Mouse (Mus musculus): ENCODE results near the gene Gm38393. TPM values are rescaled to one million over a fixed set of nuclear protein-coding genes. Genes with fewer than 3 reads are reported as not detected.

Gm38393 gene
- total RNA-seq (2014; fragmentation: Nextera tagmentation) (26.7 and 35.4 TPM in 2 replicates), total RNA-seq (2017) (36.2 and 36.7 TPM in 2 replicates), polyA plus RNA-seq (2012) (57.1 and 59.8 TPM in 2 replicates)

GRCm38 (mm10) chr7:60004606-60005330 is at the start of gene Gm38393, which contains the start of gene Snurf:
Gene Gm38393, minus strand, starts transcription at chr7:60005064.
Gene Snurf, minus strand, starts transcription at chr7:60005049.
- peaks cover 9% of the 10 kb centered on the region for H3K4me1 ChIP-seq (ENCODE audit: insufficient read depth, low read depth, low read length)
- DNase-seq (ENCODE audit: low spot score) (peak; percentile 2), ATAC-seq (ENCODE audit: extremely low read depth, insufficient number of reproducible peaks, low FRiP score, poor library complexity, severe bottlenecking) (peak; percentile 48; the same call in 1 of the 2 replicates)
- H3K4me3 ChIP-seq (ENCODE audit: low read depth, low read length), result peak within 1 kb of the TSS; percentile 76
- H3K9me3 ChIP-seq (replicated peaks), result peaks cover 8% of the 10 kb centered on the region
- TF ChIP-seq POLR2AphosphoS5 (IDR thresholded peaks at IDR 0.05; ENCODE audit: insufficient replicate concordance, low read depth, low read length), result no peak
- no peak for TF ChIP-seq TAL1 (conservative IDR thresholded peaks at IDR 0.05; ENCODE audit: low read depth, low read length)
- H3K36me3 ChIP-seq (replicated peaks), result no peaks in the 10 kb centered on the region
- H3K27me3 ChIP-seq (ENCODE audit: insufficient read depth, low read length), result no peaks in the 10 kb centered on the region

DNA sequence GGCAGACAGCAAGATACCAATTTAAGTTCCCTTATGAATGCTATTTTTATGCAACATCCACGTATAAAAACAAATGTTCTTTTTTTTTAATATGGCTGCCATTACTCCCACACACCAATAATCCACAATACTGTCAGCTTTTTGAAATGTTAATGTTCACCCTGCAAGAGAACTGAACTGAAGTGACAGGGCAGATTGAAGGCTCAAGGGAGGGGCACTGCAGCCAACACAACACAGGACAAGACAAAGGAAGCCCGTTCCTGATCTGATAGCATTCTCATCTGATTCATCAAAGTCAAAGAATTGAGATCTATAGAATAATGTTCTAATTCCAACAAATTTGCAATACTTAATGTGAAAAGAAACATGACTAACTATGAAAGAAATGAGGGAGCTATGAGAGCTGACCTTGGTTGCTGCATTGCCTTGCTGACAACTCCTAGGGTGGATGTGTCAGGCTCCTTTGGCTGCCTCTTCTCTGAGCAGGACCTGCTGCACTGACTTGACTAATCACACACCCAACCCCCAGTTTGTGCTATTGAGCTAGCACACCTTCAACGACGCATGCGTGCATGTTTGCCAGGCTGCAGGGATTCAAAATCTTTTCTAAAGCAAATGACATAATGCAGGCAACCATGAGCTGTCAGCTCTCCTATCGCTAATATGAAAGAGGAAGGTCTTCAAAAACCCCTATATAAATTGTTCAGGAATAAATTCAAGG is 42.8 kb upstream of the Gm38393 start:
- Histone ChIP-seq H3K4me1 (ENCODE audit: insufficient read depth, low read depth, low read length) (no peaks in the 10 kb centered on the region), H3K4me3 (ENCODE audit: low read depth, low read length) (no peak overlapping the region), H3K36me3 (replicated peaks) (no peaks in the 10 kb centered on the region), H3K27me3 (ENCODE audit: insufficient read depth, low read length) (no peaks in the 10 kb centered on the region), H3K9me3 (replicated peaks) (no peaks in the 10 kb centered on the region)
- DNase-seq (ENCODE audit: low spot score) (no peak), ATAC-seq (ENCODE audit: extremely low read depth, insufficient number of reproducible peaks, low FRiP score, poor library complexity, severe bottlenecking) (no peak)
- TF ChIP-seq GATA1 (IDR thresholded peaks at IDR 0.05; ENCODE audit: borderline replicate concordance, low read length), result no peak
- no peak for TF ChIP-seq POLR2AphosphoS5 (IDR thresholded peaks at IDR 0.05; ENCODE audit: insufficient replicate concordance, low read depth, low read length)
- no peak for TF ChIP-seq TAL1 (conservative IDR thresholded peaks at IDR 0.05; ENCODE audit: low read depth, low read length)
- no peak for TF ChIP-seq GATA2 (IDR thresholded peaks at IDR 0.05; ENCODE audit: borderline replicate concordance, low read depth, low read length)
- no peak for TF ChIP-seq CTCF (IDR thresholded peaks at IDR 0.05; ENCODE audit: low read depth, low read length)

GRCm38 (mm10) chr7:60013186-60013585 is 8.3 kb upstream of the Gm38393 start:
- H3K36me3 ChIP-seq (replicated peaks), result no peaks in the 10 kb centered on the region
- DNase-seq (ENCODE audit: low spot score) (no peak), ATAC-seq (ENCODE audit: extremely low read depth, insufficient number of reproducible peaks, low FRiP score, poor library complexity, severe bottlenecking) (no peak)
- no peaks in the 10 kb centered on the region for H3K4me1 ChIP-seq (ENCODE audit: insufficient read depth, low read depth, low read length)
- TF ChIP-seq GATA1 (IDR thresholded peaks at IDR 0.05; ENCODE audit: borderline replicate concordance, low read length), result no peak
- no peak for TF ChIP-seq GATA2 (IDR thresholded peaks at IDR 0.05; ENCODE audit: borderline replicate concordance, low read depth, low read length)
- TF ChIP-seq TAL1 (conservative IDR thresholded peaks at IDR 0.05; ENCODE audit: low read depth, low read length), result no peak
- TF ChIP-seq POLR2AphosphoS5 (IDR thresholded peaks at IDR 0.05; ENCODE audit: insufficient replicate concordance, low read depth, low read length), result no peak
- TF ChIP-seq CTCF (IDR thresholded peaks at IDR 0.05; ENCODE audit: low read depth, low read length), result no peak
- H3K9me3 ChIP-seq (replicated peaks), result no peaks in the 10 kb centered on the region
- H3K27me3 ChIP-seq (ENCODE audit: insufficient read depth, low read length), result no peaks in the 10 kb centered on the region
- H3K4me3 ChIP-seq (ENCODE audit: low read depth, low read length), result no peak overlapping the region

DNA sequence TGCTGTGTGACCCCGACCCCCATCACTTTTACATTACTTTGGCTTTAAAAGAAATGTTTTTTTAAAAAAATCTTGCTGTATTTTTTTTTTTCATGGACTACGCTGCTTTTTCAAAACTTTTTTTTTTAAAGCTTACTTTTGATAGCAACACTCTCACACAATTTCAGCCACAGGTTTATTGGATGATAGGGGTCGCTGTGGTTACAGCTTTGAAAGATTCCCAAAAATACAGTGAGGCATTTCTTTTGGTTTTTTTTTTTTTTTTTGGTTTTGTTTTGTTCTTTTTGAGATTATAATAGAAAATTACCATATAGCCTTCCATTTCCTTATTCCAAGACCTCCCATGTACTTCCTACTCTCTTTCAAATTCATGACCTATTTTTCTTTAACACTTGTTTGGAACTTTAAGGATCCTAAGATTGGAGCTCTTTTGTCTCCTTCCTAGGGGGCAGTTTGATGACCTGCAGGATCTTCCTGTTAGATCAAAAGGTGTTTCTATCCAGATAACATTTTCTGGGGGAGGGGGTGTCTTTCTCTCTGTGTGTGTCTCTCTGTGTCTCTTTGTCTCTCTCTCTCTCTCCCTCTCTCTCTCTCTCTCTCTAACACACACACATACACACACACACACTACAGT is 3.0 kb upstream of the Gm38393 start:
- Histone ChIP-seq H3K4me1 (ENCODE audit: insufficient read depth, low read depth, low read length) (peaks cover 7% of the 10 kb centered on the region), H3K4me3 (ENCODE audit: low read depth, low read length) (no peak overlapping the region), H3K9me3 (replicated peaks) (peaks cover 8% of the 10 kb centered on the region), H3K27me3 (ENCODE audit: insufficient read depth, low read length) (no peaks in the 10 kb centered on the region), H3K36me3 (replicated peaks) (no peaks in the 10 kb centered on the region)
- no peak for ATAC-seq (ENCODE audit: extremely low read depth, insufficient number of reproducible peaks, low FRiP score, poor library complexity, severe bottlenecking)
- DNase-seq (ENCODE audit: low spot score), result no peak
- TF ChIP-seq CTCF (IDR thresholded peaks at IDR 0.05; ENCODE audit: low read depth, low read length) (no peak), GATA1 (IDR thresholded peaks at IDR 0.05; ENCODE audit: borderline replicate concordance, low read length) (no peak), POLR2AphosphoS5 (IDR thresholded peaks at IDR 0.05; ENCODE audit: insufficient replicate concordance, low read depth, low read length) (no peak), TAL1 (conservative IDR thresholded peaks at IDR 0.05; ENCODE audit: low read depth, low read length) (no peak), GATA2 (IDR thresholded peaks at IDR 0.05; ENCODE audit: borderline replicate concordance, low read depth, low read length) (no peak)

DNA sequence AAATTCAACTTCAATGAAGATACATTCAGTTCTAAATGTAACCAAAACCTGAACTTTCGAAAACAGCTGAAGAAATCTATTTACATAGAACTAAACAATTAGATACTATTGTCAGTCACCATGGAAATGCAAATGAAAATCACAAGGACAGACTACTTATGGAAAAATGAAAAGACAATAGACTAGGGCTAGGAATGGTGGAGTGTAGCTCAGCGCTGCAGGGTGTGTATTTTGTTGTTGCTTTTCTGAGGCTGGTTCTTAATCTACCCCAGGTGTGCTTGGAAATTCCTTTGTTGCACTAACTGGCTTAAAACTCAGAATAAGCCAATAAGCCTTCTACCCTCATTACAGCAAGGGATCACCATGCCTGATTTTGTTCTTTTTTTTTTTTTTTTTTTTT is 1.4 kb upstream of the Gm38393 start:
- DNase-seq (ENCODE audit: low spot score) (no peak), ATAC-seq (ENCODE audit: extremely low read depth, insufficient number of reproducible peaks, low FRiP score, poor library complexity, severe bottlenecking) (no peak)
- Histone ChIP-seq H3K4me3 (ENCODE audit: low read depth, low read length) (no peak overlapping the region), H3K4me1 (ENCODE audit: insufficient read depth, low read depth, low read length) (peaks cover 9% of the 10 kb centered on the region), H3K27me3 (ENCODE audit: insufficient read depth, low read length) (no peaks in the 10 kb centered on the region), H3K9me3 (replicated peaks) (peaks cover 8% of the 10 kb centered on the region), H3K36me3 (replicated peaks) (no peaks in the 10 kb centered on the region)
- no peak for TF ChIP-seq GATA1 (IDR thresholded peaks at IDR 0.05; ENCODE audit: borderline replicate concordance, low read length)
- no peak for TF ChIP-seq TAL1 (conservative IDR thresholded peaks at IDR 0.05; ENCODE audit: low read depth, low read length)
- TF ChIP-seq GATA2 (IDR thresholded peaks at IDR 0.05; ENCODE audit: borderline replicate concordance, low read depth, low read length), result no peak
- no peak for TF ChIP-seq POLR2AphosphoS5 (IDR thresholded peaks at IDR 0.05; ENCODE audit: insufficient replicate concordance, low read depth, low read length)
- no peak for TF ChIP-seq CTCF (IDR thresholded peaks at IDR 0.05; ENCODE audit: low read depth, low read length)

All from G1E (cell line).